Mouse (Mus musculus) adrenal gland, adult 8-10 months (tissue): Measurements from ENCODE around the gene Fv1. TPM values are rescaled to one million over a fixed set of nuclear protein-coding genes. Genes with fewer than 3 reads are reported as not detected.

ENCODE experiments used
- DNase-seq: peaks from one replicate; pipeline ENCODE4 v3.0.0; 2022
- total RNA-seq, 4 experiments: library from RNA; stranded (reverse); gene quantifications; 2 replicates each; pipeline ENCODE4 v1.2.4; 2022

Fv1 gene
- total RNA-seq, 4 experiments from 2014 or later, result 10.8 to 16.2 (median 13.3) TPM

GRCm38 (mm10) chr4:147886158-147886557 lies 17.4 kb downstream of the Fv1 start:
- DNase-seq, result no peak

GRCm38 (mm10) chr4:147887277-147887676 lies 18.5 kb downstream of the Fv1 start:
- DNase-seq, result no peak

DNA sequence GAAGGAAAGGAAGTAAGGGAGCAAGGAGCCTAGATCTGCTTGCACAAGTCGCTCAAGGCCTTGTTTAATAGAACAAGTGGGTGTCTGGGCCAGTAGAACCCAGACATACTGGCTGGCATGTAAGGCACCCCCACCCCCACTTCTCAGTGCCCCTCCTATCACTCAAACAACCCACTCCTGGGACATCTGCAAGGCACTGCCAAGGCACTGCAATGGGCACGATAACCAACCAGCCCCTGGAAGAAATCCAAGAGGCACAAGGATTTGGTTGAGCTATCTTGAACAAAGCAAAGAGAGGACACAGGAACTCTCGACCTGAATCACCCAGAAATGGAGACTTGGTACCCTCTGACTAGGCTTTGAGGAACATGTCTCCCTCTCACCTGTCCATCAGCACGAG lies 19.5 kb downstream of the Fv1 start:
- DNase-seq, result no peak

DNA sequence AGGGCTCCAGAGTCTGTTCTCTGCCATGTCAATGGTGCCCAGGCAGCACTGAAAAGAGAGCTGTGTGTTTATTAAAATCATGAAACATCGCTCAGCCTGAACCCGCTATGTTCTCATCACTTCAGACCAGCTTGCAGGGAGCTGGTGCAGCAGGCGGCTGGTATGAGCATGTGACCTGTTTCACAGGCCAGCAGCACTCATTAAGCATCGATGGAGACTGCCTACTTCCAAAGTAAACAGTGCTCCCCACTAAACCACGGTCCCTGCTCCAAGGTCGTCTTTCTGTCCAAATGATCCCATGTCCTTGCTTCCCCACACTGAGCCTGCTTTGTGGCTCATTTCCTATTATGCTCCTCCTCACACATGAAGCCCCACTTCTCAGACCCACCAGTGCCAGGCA lies 21.6 kb downstream of the Fv1 start:
- DNase-seq, result no peak

DNA sequence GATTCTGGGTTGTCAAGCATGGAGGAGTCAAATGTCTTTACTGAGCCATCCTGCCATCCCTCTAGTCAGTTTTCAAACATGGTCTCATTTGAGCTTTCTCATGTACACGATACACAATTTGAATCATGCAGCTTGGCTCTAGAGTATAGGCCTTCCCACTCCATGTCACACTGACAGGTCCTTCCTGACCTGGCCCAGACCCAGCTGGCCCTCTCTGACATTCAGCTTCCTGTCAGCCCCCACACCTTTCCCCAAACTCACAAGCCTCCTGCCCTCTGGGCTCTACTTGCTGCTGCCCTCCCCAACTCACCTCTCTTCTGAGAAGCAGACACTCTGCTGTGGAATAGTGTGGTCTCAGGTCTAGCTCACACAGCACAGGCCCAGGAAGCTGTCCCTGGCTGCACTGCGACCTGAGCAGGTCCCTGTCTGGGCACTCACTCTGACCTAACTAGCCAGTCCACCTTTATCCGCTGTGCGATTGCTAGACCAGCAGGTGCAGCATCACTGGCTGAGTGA lies 27.1 kb downstream of the Fv1 start:
- no peak for DNase-seq

GRCm38 (mm10) chr4:147896411-147896810 lies 27.6 kb downstream of the Fv1 start:
- DNase-seq, result no peak

- no peak for DNase-seq
These were observed 28.6 kb downstream of the Fv1 start for GRCm38 (mm10) chr4:147897348-147897747.

DNA sequence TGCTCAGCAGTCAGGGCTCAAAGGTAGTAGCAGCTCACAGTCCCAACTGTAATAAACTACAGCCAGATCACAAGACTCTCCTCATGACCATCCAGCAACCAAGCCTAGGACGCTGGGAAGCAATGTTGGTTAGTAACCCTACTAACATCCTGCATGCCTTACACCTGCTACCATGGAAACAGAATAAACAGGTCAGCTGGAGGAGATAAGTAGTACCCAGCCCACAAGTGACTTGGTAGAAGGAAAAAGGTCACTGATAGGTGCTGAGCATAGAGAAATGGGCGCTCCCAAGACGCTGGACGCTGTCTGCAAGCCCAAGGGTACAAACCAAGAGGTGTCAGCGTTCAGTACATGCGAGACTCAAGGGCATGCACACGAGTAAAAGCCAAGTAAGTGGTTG lies 31.7 kb downstream of the Fv1 start:
- DNase-seq, result no peak

- DNase-seq, result no peak
These were observed 34.2 kb downstream of the Fv1 start for GRCm38 (mm10) chr4:147902906-147903500.

GRCm38 (mm10) chr4:147903601-147904000 lies 34.8 kb downstream of the Fv1 start:
- DNase-seq, result peak; percentile 72

DNA sequence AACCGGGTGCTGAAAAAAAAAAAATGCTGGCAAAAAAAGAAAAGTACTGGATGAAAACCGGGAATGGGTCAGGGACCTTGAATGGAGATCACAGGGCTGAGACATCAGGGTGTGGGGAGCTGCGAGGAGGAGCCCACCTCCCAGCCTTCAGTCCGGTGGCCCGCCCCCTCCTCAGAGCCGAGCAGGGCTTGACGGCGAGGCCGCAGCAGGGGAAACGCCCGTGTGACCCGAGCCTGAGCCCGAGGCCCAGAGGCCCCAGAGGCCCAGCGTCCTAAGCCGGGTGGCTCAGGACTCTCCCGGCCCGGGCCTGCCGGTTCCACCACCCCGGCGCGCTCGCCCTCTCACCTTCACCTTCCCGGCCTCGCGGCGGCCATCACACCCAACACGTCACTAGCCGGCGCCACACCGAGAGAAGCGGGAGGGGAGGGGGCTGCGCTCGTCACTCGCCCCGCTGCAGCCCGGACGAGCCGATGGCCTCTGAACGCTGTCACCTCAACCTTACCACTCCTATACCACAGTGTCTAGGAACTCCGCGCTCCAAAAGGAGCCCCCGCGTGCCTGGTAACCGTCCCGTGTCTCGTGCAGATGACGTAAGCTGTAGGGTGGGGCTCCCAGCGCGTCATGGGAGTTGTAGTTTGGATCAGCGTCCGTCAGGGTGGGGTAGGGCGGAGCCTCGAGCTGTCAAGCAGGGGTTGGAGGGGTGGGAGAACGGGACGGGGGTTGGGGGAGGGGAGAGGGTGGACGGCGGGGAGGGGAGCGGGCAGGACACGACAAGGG lies 35.7 kb downstream of the Fv1 start, which contains the start of gene Mfn2:
TSS of gene Mfn2 (minus strand) at position 392 of the 777 bp plus-strand sequence.
- peak; percentile 87 for DNase-seq

GRCm38 (mm10) chr4:147905090-147905659 lies 36.4 kb downstream of the Fv1 start:
- no peak for DNase-seq

DNA sequence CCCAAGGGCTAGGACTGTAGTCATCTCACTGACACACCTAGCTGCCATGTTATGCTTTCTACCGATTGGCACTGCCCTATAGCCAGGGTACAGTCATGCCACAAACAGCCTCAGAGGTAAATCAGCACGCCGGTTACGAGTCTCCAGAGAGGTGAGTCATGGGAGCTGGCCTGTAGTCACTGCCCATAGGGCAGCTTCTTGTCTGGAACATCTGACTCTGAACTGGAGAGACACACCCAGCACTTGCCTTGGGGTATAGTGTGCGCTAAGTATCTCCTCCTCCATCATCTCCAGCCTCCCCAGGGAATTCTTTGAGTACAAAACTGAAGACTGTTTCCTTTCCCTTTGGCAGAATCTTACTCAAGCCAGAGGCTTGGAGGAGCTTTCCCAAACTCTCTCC lies 37.5 kb downstream of the Fv1 start:
- peak; percentile 48 for DNase-seq

DNA sequence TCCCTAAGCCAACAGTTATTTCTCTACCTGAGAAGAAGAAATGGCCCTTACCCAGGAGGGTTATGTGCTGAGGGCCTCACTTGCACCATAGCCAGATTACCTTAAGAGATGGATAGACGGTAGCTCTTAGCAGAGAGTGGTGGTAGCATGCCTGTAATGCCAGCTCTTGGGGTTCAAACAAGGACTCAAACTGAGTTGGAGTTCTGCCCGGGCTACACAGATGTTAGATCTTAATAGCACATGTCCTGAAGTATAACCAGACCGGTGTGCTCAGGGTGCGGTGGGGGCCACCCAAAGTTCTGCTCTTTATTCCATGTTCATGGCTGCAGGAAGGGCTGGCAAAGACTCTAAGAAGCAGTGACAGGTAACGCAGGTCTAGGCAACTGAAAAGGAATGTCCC lies 40.7 kb downstream of the Fv1 start:
- DNase-seq, result no peak

DNA sequence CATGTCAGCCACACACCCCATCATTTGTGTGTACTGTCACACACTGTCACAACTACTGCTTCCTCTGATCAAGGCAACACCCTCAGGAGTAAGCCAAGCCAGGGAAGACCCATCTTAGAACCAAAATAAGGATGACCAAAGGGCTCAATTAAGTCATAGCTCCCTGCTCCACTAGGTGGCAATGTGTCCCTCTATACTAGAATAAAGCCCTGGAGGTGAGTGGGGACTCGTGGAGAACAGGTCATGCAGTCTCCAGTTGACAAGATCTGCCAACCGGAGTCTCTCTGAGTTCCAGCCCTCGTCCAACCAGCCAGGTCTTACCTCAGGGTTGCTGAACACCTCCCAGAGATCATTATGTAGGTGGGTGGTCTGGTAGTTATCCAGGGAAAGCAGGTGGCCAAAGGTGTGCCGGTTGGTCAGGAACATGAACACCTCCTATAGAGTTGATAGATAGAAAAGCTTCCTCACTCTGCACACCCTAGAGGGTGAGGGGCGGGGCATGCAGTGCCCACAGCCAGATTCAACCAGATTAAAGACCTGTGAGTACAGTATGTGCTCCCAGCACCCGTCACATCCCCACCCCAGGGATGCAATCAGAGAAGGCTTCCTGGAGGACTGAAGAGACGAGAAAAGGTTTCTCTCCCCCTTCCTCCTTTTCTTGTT lies 49.8 kb downstream of the Fv1 start:
- no peak for DNase-seq

Other genes with a start within 250 kb of the Fv1 start
- gene Zfp979, start 226.5 kb upstream of the Fv1 start, total RNA-seq, result 1 to 10 TPM; 2.9 to 4.2 (median 3.2) TPM
- gene Zfp534, start 166.4 kb upstream of the Fv1 start, total RNA-seq, result under 1 TPM; 0.10 to 0.20 (median 0.12) TPM
- 1 to 10 TPM; 4.5 to 8.1 (median 5.5) TPM for gene Zfp984, start 59.2 kb upstream of the Fv1 start, total RNA-seq
- 10 to 100 TPM; 36.0 to 78.9 (median 42.2) TPM for gene Zfp933, start 20.6 kb upstream of the Fv1 start, total RNA-seq
- gene Miip, start 163 bp upstream of the Fv1 start, total RNA-seq, result 10 to 100 TPM; 18.4 to 33.8 (median 29.1) TPM
- 100 to 1,000 TPM; 119 to 236 (median 168) TPM for gene Mfn2, start 35.7 kb downstream of the Fv1 start, total RNA-seq
- 10 to 100 TPM; 31.2 to 44.5 (median 39.4) TPM for gene Plod1, start 67.8 kb downstream of the Fv1 start, total RNA-seq
- gene 2510039O18Rik, start 71.9 kb downstream of the Fv1 start, total RNA-seq, result 10 to 100 TPM; 45.5 to 52.4 (median 47.4) TPM
- gene Nppb, start 116.8 kb downstream of the Fv1 start, total RNA-seq, result under 1 TPM in 1 of 4 experiments, not detected in 3; 0.40 TPM
- gene Nppa, start 131.7 kb downstream of the Fv1 start, total RNA-seq, result not detected
- gene Clcn6, start 169.8 kb downstream of the Fv1 start, total RNA-seq, result 10 to 100 TPM; 10.1 to 20.4 (median 15.8) TPM
- gene Mthfr, start 170.1 kb downstream of the Fv1 start, total RNA-seq, result 10 to 100 TPM; 24.2 to 51.9 (median 36.7) TPM
- gene Agtrap, start 219.1 kb downstream of the Fv1 start, total RNA-seq, result 100 to 1,000 TPM; 117 to 136 (median 124) TPM